Mouse (Mus musculus) embryonic fibroblast, embryonic 13.5 days (primary cell): ENCODE data around the gene 2510002D24Rik.

ENCODE experiments used
- CTCF ChIP-seq: IDR thresholded peaks from 2 replicates; pipeline ENCODE4 v1.5.1; 2011; ENCODE audit warnings: mild to moderate bottlenecking, control low read depth, low read length, moderate library complexity, borderline replicate concordance; ENCODE audit not compliant: insufficient read depth
- POLR2A ChIP-seq: IDR thresholded peaks from 2 replicates; pipeline ENCODE4 v1.6.1; 2011; ENCODE audit warnings: low read depth, mild to moderate bottlenecking, control low read depth, low read length, moderate library complexity

- TF ChIP-seq CTCF (no peak), POLR2A (no peak)
Measured at GRCm38 (mm10) chr16:18788627-18789406, 47.6 kb upstream of the 2510002D24Rik start.
